Mouse (Mus musculus) heart, postnatal 0 days (tissue): Measurements from ENCODE around the gene A730049H05Rik.

Experiments used
- CTCF ChIP-seq: IDR thresholded peaks from 2 replicates; pipeline ENCODE4 v1.5.1; 2016; ENCODE audit warnings: antibody characterized with exemption, control low read depth, low read depth
- EP300 ChIP-seq: IDR thresholded peaks from 2 replicates; pipeline ENCODE4 v1.6.1; 2016; ENCODE audit warnings: antibody characterized with exemption, low read depth

- TF ChIP-seq CTCF (no peak), EP300 (no peak)
Observed at GRCm38 (mm10) chr6:92811566-92811965, 4.7 kb upstream of the A730049H05Rik start.
